Mouse (Mus musculus): ENCODE measurements around the gene Arhgef18.

DNA sequence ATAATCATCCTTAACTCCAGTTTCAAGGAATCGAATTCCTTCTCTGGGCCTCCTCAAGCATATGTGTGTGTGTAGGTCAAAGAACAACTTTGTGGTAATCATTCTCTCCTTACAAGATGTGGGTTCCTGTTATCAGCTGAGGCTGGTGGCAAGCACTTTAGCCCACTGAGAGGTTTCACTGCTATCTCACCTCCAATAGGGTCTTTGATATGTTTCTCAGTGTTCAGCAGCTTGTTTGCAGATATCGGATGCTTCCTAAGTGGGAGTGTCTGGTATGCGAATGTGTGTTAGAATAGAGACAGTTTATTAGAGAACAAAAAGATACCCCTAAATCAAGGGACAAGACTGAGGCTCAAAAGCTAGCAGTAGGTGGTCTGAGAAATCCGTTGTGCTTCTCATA, 513 bp upstream of the Arhgef18 start:
- no peak for TF ChIP-seq CTCF (IDR thresholded peaks at IDR 0.05; ENCODE audit: low read depth)
- no peak for TF ChIP-seq EP300 (optimal IDR thresholded peaks at IDR 0.05)
